Mouse (Mus musculus) large intestine, adult 2 months (tissue): ENCODE data around the gene H3f3a. TPM values are rescaled to one million over a fixed set of nuclear protein-coding genes. Genes with fewer than 3 reads are reported as not detected.

ENCODE experiments used
- DNase-seq: peaks from one replicate; pipeline ENCODE4 v3.0.0-alpha.2; 2012; ENCODE audit warnings: low read depth, low spot score
- WGBS: fragments of 180-500 bp; shearing (Covaris S2); methylation state at CpG from one replicate; pipeline ENCODE4 v1.1.7; 2018; 5-methylcytosine and 5-hydroxymethylcytosine counted together
- polyA plus RNA-seq: library from polyadenylated mRNA; depleted of rRNA; stranded (reverse); fragments of >200 nt; gene quantifications from 2 replicates; pipeline ENCODE4 v1.2.3, GENCODE M21; 2012; rRNA removed

H3f3a gene
- polyA plus RNA-seq, 1 experiment: 392 TPM

DNA sequence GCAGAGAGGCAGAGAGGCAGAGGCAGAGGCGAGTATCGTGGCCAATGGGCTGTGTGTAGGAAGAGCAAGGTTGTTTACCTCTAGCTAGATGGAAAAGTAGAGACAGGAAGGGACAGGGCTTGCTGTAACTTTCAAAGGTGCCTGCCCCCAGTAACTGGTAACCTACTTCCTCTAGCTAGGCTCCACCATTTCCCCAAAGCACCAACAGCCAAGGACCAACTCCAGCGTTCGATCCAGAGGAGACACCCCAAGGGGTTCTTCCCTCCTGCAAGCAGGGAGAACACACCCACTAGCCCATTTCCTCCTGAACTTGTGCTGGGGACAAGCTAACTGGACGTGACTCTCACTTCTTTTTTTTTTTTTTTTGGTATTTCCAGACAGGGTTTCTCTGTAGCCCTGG, 47.2 kb downstream of the H3f3a start:
- DNase-seq: no peak

DNA sequence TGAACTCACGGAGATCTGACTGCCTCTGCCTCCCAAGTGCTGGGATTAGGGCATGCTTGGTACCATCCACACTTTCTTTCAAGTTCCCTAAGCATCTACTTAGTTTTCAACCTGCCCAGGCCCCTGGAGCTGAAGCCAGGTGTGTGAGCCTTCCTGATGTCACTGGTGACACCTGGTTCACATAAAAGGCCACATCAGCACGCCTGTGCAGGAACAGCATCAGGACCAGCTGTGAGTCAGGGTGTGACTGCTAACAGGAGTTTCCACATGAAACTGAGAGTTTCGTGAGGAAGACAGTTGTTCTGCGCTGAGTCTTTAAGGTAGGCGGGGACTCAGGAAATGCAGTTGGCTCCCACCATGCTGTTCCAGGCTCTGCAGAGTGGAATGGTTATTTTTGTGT, 48.4 kb downstream of the H3f3a start:
- DNase-seq: no peak
- 85% methylated on average over 5 of the region's 5 CpGs for WGBS

More for the DNA sequence above, 47.2 kb downstream of the H3f3a start:
- 52% methylated on average over 5 of the region's 5 CpGs for WGBS

DNA sequence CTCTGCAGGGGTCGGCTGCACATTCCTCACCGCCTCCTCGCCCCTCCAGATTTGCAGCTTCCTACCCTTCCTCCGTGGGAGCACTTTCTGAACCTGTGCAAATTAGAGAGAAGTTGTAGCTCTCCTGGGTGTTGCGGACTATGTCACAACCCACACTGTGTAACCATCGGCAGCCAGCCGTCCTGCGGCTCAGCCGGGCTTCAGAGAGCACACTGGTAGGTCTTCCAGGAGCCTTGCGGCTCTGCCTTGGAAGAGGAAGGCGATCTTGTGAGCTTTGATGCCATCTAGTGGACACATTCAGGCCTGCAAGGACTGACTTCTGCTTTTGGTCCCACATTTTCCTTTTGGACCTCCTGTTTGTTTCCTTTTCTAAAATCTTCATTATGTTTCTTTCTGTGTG, 49.9 kb downstream of the H3f3a start:
- WGBS: 5% methylated on average over 11 of the region's 11 CpGs

DNA sequence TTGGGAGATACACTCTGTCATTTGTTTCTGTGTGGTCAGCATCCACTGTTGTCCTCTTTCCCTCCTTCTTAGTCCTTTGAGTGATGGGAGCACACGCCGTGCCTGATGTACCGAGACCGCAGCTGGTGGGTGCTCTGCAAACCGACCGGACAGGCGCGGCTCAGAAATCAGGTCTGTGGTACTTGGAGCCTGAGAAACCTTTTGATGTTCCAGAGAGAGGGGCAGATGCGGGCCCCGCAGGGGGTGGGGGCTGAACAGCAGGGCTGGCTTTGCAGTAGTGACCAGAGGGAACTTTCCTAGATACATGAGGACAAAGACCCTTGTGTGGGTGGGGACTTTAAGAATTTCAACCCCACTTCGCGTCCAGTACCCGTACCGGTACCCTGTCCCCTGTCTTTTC, 50.4 kb downstream of the H3f3a start:
- 30% methylated on average over 14 of the region's 14 CpGs for WGBS
- DNase-seq: no peak

More for the DNA sequence above, 49.9 kb downstream of the H3f3a start:
- DNase-seq: no peak

DNA sequence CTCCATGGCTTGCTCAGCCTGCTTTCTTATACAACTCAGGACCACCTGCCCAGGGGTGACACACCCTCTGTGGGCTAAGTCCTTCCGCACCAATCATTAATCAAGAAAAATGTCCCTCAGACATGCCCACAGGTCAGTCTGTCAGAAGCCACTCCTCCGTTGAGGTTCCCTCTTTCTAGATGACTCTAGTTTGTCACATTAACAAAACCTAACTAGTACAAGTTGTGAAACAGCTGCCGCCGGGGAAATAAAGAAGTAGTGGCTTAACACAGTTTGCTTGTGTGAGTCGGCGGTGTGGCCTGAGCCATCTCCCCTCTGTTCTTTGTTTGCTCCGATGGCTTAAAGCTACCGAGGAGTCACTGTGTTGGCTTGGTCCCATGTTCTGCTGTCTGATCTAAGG, 51.1 kb downstream of the H3f3a start:
- no peak for DNase-seq
- 26% methylated on average over 8 of the region's 8 CpGs for WGBS

DNA sequence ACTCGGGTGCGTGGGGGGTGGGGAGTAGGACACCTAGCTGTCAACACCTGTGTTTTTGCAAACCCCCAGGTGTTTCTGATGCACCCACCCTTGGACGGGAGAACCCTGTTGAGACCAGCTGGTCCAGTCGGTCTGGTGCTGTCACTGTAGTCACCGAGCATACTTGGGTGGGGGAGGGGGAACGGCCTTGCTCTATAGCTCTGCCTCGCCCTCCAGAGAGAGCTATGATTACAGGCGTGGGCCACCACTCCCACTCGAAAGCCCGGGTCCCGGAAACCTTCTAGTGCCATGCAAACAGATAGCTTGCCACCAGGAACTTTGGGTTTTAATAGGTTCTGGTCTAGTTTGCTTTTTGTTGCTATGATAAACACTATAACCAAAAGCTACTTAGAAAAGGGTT, 51.6 kb downstream of the H3f3a start:
- peak; percentile 90 for DNase-seq
- WGBS: 30% methylated on average over 11 of the region's 11 CpGs

DNA sequence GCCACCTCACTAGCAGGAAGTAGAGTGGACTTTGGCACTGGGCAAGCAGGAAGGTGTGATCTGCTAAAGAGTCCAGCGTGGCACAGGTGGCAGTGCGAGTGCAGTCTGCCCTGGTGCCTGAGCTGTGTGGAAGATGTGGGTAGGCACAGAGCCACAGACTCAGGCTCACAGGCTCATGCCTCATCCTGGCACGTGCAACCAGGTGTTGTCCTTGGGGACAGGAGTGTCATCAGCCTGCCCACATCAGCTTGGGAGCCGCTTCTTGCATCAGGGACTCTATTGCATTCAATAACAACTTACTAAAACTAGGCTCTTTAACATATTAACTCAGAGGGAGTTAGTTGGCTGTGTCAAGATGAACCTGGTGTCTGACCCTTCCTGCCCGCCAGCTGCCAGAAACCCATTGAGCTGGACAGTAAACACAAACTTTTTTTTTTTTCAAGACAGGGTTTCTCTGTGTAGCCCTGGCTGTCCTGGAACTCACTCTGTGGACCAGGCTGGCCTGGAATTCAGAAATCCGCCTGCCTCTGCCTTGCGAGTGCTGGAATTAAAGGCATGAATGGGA, 55.7 kb downstream of the H3f3a start:
- WGBS: 42% methylated on average over 7 of the region's 7 CpGs
- DNase-seq: peak; percentile 93

DNA sequence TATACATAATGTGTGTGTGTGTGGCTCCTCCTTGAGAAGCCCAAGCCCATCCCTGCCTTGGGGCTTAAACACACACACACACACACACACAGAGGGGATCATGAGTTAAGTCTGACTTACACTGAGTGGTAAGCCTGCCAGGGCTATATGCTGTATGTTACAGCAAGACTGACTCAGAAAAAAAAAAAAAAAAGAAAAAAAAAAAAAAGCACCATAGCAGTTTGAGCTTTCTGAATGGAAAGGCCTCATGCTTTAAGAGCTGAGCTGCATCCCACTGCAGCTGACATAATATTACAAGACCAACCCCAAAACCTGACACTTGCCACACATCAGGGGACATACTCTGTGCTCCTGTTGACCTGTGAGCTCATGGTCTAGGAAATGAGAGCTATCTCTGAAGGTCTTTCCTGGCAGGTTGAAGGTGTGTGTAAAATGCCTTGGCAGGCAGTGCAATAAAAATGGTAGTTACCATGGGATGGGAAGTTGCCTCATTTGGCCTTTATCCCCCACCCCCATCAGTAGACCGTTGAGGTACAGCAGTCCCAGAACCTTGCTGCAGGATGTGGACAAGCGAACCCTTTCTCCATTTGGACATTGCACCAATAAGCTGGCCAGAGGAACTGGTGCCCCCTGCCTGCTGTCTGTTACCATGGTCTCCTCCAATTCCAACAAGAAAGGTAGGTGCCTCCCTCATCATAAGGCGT, 56.3 kb downstream of the H3f3a start:
- WGBS: 31% methylated on average over 3 of the region's 3 CpGs
- DNase-seq: no peak

DNA sequence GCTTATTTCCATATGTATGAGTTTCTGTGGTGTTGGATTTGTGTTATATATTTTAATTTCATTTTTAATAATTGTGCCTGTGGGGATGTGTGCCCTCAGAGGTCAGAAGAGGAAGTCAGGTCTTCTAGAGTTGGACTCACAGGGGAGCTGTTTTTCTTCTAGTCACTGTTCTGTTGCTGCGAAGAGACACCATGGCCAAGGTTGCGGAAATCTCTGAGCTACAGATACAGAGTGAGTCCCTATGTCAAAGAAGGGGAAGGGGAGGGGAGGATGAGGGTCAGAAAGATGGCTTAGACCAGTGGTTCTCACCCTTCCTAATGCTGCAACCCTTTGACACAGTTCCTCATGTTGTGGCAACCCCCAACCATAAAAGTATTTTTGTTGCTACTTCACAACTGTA, 57.0 kb downstream of the H3f3a start:
- WGBS: 93% methylated on average over 2 of the region's 2 CpGs
- DNase-seq: no peak

DNA sequence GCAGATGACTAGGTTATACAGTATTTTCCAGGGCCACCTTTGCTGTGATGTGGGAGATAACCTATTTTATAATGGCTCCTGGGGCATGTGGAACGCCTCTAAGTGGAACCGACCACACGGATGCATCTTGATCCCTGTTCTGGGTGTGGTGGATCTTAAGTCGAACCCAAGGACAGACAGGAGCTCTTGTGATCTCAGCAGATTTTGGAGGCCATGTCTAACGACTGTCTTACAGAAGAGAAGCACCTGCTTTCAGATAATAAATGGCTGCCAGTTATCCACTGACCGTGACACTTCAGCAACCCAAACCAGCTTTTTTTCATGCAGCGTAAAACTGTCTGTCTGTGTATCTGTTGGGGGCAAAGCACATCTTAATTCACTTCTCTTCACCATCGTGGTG, 59.4 kb downstream of the H3f3a start:
- no peak for DNase-seq
- WGBS: 79% methylated on average over 8 of the region's 8 CpGs

DNA sequence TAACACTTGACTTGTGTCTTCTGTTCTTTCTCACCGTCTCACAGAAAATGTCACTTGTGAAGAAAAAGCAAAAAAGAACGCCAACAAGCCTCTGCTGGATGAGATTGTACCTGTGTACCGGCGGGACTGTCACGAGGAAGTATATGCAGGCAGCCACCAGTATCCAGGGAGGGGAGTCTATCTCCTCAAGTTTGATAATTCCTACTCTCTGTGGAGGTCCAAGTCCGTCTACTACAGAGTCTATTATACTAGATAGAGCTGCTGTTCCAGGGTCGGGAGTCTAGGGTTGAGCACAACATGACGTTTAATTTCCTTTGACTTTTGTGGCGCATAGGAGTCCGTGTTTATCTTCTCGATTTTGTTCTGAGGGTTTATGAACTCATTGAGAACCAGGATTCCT, 61.6 kb downstream of the H3f3a start:
- no peak for DNase-seq
- WGBS: 89% methylated on average over 11 of the region's 11 CpGs

Other genes with a start within 250 kb of the H3f3a start
- gene Parp1, start 245.0 kb downstream of the H3f3a start, polyA plus RNA-seq: 17.2 and 18.9 TPM in 2 replicates
- gene Lin9, start 172.8 kb downstream of the H3f3a start, polyA plus RNA-seq: 5.8 and 6.4 TPM in 2 replicates
- gene Mixl1, start 116.9 kb downstream of the H3f3a start, polyA plus RNA-seq: not detected in 2 replicates
- 12.0 and 14.6 TPM in 2 replicates for gene Acbd3, start 87.9 kb downstream of the H3f3a start, polyA plus RNA-seq
- gene Sde2, start 37.2 kb upstream of the H3f3a start, polyA plus RNA-seq: 6.5 and 7.3 TPM in 2 replicates
- not detected in 2 replicates for gene Lefty2, start 79.2 kb upstream of the H3f3a start, polyA plus RNA-seq
- gene Pycr2, start 90.3 kb upstream of the H3f3a start, polyA plus RNA-seq: 31.1 and 35.0 TPM in 2 replicates
- gene Lefty1, start 121.1 kb upstream of the H3f3a start, polyA plus RNA-seq: 4.6 and 7.0 TPM in 2 replicates
- 35.5 and 36.9 TPM in 2 replicates for gene Tmem63a, start 128.4 kb upstream of the H3f3a start, polyA plus RNA-seq
- gene Ephx1, start 207.0 kb upstream of the H3f3a start, polyA plus RNA-seq: 15.5 and 16.1 TPM in 2 replicates
- not detected in 2 replicates for gene 9130409I23Rik, start 237.3 kb upstream of the H3f3a start, polyA plus RNA-seq